Mouse (Mus musculus) liver, embryonic 16.5 days (tissue): Measurements from ENCODE around the gene Itga7. TPM values are rescaled to one million over a fixed set of nuclear protein-coding genes. Genes with fewer than 3 reads are reported as not detected.

ENCODE experiments used
- polyA plus RNA-seq: library from polyadenylated mRNA; unstranded; fragments of >200 nt; fragmentation: Nextera tagmentation; extraction: Ambion mirVana; gene quantifications from 2 replicates; pipeline ENCODE4 v1.2.1, GENCODE M21; 2015

Gene Itga7
- polyA plus RNA-seq, 1 experiment from 2014 or later: 0.83 TPM

Other genes starting within 250 kb of the Itga7 start
- gene Rab5b, start 237.6 kb upstream of the Itga7 start, polyA plus RNA-seq: 36.6 and 38.6 TPM in 2 replicates
- 0.43 and 0.59 TPM in 2 replicates for gene Pmel, start 229.6 kb upstream of the Itga7 start, polyA plus RNA-seq
- 50.8 and 53.8 TPM in 2 replicates for gene Cdk2, start 228.8 kb upstream of the Itga7 start, polyA plus RNA-seq
- 2.6 and 3.0 TPM in 2 replicates for gene Dgka, start 189.0 kb upstream of the Itga7 start, polyA plus RNA-seq
- 11.9 and 13.5 TPM in 2 replicates for gene Pym1, start 185.9 kb upstream of the Itga7 start, polyA plus RNA-seq
- 10.4 and 10.6 TPM in 2 replicates for gene Mmp19, start 142.9 kb upstream of the Itga7 start, polyA plus RNA-seq
- gene Dnajc14, start 129.8 kb upstream of the Itga7 start, polyA plus RNA-seq: 18.8 TPM in 2 replicates
- gene Tmem198b, start 129.4 kb upstream of the Itga7 start, polyA plus RNA-seq: 2.2 and 3.1 TPM in 2 replicates
- 84.4 and 94.9 TPM in 2 replicates for gene Sarnp, start 116.5 kb upstream of the Itga7 start, polyA plus RNA-seq
- gene Ormdl2, start 112.2 kb upstream of the Itga7 start, polyA plus RNA-seq: 68.5 and 69.3 TPM in 2 replicates
- gene Gdf11, start 42.1 kb upstream of the Itga7 start, polyA plus RNA-seq: 0.16 and 0.22 TPM in 2 replicates
- gene Cd63, start 32.8 kb upstream of the Itga7 start, polyA plus RNA-seq: 97.4 and 109 TPM in 2 replicates
- 20.8 and 21.9 TPM in 2 replicates for gene Rdh5, start 10.9 kb upstream of the Itga7 start, polyA plus RNA-seq
- 92.8 and 96.6 TPM in 2 replicates for gene Bloc1s1, start 9.8 kb upstream of the Itga7 start, polyA plus RNA-seq
- 0.22 TPM in 1 of 2 replicates, not detected in the other for gene Mettl7b, start 27.2 kb downstream of the Itga7 start, polyA plus RNA-seq
- not detected in 2 replicates for gene Olfr9, start 55.6 kb downstream of the Itga7 start, polyA plus RNA-seq
- not detected in 2 replicates for gene Olfr763, start 77.0 kb downstream of the Itga7 start, polyA plus RNA-seq
- not detected in 2 replicates for gene Olfr764-ps1, start 106.1 kb downstream of the Itga7 start, polyA plus RNA-seq
- gene Olfr765, start 116.2 kb downstream of the Itga7 start, polyA plus RNA-seq: not detected in 2 replicates
- gene Olfr766-ps1, start 135.2 kb downstream of the Itga7 start, polyA plus RNA-seq: not detected in 2 replicates
- not detected in 2 replicates for gene Olfr767, start 149.1 kb downstream of the Itga7 start, polyA plus RNA-seq
- gene Olfr768, start 165.6 kb downstream of the Itga7 start, polyA plus RNA-seq: not detected in 2 replicates
- not detected in 2 replicates for gene Olfr769, start 184.0 kb downstream of the Itga7 start, polyA plus RNA-seq
- not detected in 2 replicates for gene Olfr770, start 205.2 kb downstream of the Itga7 start, polyA plus RNA-seq
- not detected in 2 replicates for gene Olfr771, start 230.9 kb downstream of the Itga7 start, polyA plus RNA-seq
- not detected in 2 replicates for gene Olfr772, start 244.1 kb downstream of the Itga7 start, polyA plus RNA-seq